Mouse (Mus musculus) erythroblast, embryonic 14.5 days (primary cell): ENCODE data around the gene Iqcg. TPM values are rescaled to one million over a fixed set of nuclear protein-coding genes. Genes with fewer than 3 reads are reported as not detected.

Experiments used
- H3K27me3 ChIP-seq: 2 replicates; pipeline ENCODE4 v1.6.1; 2012; ENCODE audit warnings: inconsistent platforms; ENCODE audit not compliant: control insufficient read depth
- H3K36me3 ChIP-seq: 2 replicates; pipeline ENCODE4 v1.6.1; 2012; ENCODE audit warnings: mild to moderate bottlenecking, inconsistent platforms; ENCODE audit not compliant: control insufficient read depth
- H3K4me1 ChIP-seq: 2 replicates; pipeline ENCODE4 v1.6.1; 2012; ENCODE audit warnings: inconsistent platforms; ENCODE audit not compliant: control insufficient read depth
- H3K4me3 ChIP-seq: replicated peaks from 2 replicates; pipeline ENCODE3; 2012; ENCODE audit warnings: moderate library complexity, mild to moderate bottlenecking, inconsistent platforms
- H3K9me3 ChIP-seq: 2 replicates; pipeline ENCODE4 v1.6.1; 2012; ENCODE audit warnings: low read length, inconsistent platforms, mixed read lengths; ENCODE audit not compliant: control insufficient read depth
- GATA1 ChIP-seq: IDR thresholded peaks from 2 replicates; pipeline ENCODE4 v1.6.1; 2012; ENCODE audit warnings: low read length, inconsistent platforms, mixed read lengths
- TAL1 ChIP-seq: IDR thresholded peaks from 3 replicates; pipeline ENCODE4 v1.6.1; 2012; ENCODE audit warnings: low read length, inconsistent platforms, mixed read lengths
- polyA plus RNA-seq: library from polyadenylated mRNA; stranded (reverse); fragments of >175 nt; gene quantifications from 2 replicates; pipeline ENCODE4 v1.2.3, GENCODE M21; 2012

The Iqcg gene
- polyA plus RNA-seq, 1 experiment = 1.6 TPM

GRCm38 (mm10) chr16:32972535-32972934 lies 83.5 kb downstream of the Iqcg start:
- Histone ChIP-seq H3K4me3 (no peak overlapping the region), H3K27me3 (no peaks in the 10 kb centered on the region), H3K9me3 (no peaks in the 10 kb centered on the region), H3K36me3 (peaks cover 39% of the 10 kb centered on the region), H3K4me1 (peaks cover 2% of the 10 kb centered on the region; the same call in 1 of the 2 replicates)
- TF ChIP-seq GATA1 (no peak), TAL1 (no peak)

Other genes starting within 250 kb of the Iqcg start
- gene Smbd1, start 245.7 kb downstream of the Iqcg start, polyA plus RNA-seq = not detected in 2 replicates
- gene Fyttd1, start 178.7 kb downstream of the Iqcg start, polyA plus RNA-seq = 0.23 and 1.6 TPM in 2 replicates
- 0.15 and 0.30 TPM in 2 replicates for gene Rubcn, start 178.5 kb downstream of the Iqcg start, polyA plus RNA-seq
- gene Lrch3, start 142.1 kb downstream of the Iqcg start, polyA plus RNA-seq = 0.08 and 0.14 TPM in 2 replicates
- gene Rpl35a, start 235 bp upstream of the Iqcg start, polyA plus RNA-seq = 13.1 and 13.8 TPM in 2 replicates
- gene Lmln, start 6.3 kb upstream of the Iqcg start, polyA plus RNA-seq = 0.02 and 0.03 TPM in 2 replicates
- 0.09 and 0.12 TPM in 2 replicates for gene Osbpl11, start 128.9 kb upstream of the Iqcg start, polyA plus RNA-seq
- 0.08 and 0.37 TPM in 2 replicates for gene Snx4, start 195.2 kb upstream of the Iqcg start, polyA plus RNA-seq